Mouse (Mus musculus): ENCODE measurements around the gene Jkamp. TPM values are rescaled to one million over a fixed set of nuclear protein-coding genes. Genes with fewer than 3 reads are reported as not detected.
"Not testable (repeated sequence)": the region's sequence is repeated elsewhere in the genome, so short reads cannot be mapped to it uniquely, and the experiment has no call there.

Gene Jkamp
- 10 to 100 TPM; 28.2 to 34.6 TPM for total RNA-seq (2021)

DNA sequence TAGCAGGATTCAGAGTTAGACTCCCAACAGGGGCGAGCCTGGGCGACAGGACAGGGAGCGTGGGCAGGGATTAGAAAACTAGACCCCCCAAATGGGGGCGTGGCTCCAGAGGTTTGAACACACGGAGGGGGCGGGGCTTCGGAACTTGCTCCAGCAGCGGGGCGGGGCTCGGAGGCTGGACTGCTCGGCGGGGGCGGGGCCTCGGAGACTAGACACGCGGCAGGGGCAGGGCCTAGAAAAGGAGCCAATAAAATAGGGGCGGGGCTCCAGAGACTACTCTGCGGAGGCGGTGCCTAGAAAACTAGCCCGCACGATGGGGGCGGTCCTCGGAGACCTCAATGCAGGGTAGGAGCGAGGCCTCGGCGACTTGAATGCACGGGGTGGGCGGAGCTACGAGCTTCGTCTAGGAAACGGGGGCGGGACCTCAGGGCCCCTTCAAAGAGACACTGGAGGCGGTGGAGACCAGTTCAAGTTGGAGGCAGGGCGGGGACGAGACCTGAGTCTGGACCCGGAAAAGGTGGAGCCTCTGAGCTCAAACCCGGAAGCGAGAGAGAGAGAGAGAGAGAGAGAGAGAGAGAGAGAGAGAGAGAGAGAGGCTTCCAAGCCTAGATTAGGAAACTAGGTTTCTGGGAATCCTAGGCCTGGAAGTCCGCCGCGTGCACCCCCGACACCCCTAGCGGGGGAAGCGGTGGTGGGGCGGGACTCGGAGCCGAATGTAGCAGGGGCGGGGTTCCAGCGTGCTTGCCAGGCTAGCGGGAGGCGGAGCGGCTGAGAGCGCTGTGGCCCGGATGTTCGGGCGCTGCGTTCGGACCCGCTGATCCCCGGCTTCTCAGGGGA is at the start of gene Jkamp, which contains the start of gene L3hypdh:
Gene Jkamp, plus strand, starts transcription at position 261 of the 837 bp plus-strand sequence.
Gene L3hypdh, minus strand, starts transcription at position 111 of the 837 bp plus-strand sequence.
- peak; percentile 100 for DNase-seq
- intact Hi-C loops (cut with DNase I), result no loop called here

GRCm38 (mm10) chr12:72036097-72036661 is 49.2 kb upstream of the Jkamp start:
- no peak for DNase-seq
- intact Hi-C loops (cut with DNase I), result no loop called here

- DNase-seq, result no peak
- intact Hi-C loops (cut with DNase I), result no loop called here
These were observed 48.3 kb upstream of the Jkamp start for GRCm38 (mm10) chr12:72037049-72037448.

- intact Hi-C loops (cut with DNase I), result no loop called here
These were observed 46.5 kb upstream of the Jkamp start for GRCm38 (mm10) chr12:72038866-72039265.

DNA sequence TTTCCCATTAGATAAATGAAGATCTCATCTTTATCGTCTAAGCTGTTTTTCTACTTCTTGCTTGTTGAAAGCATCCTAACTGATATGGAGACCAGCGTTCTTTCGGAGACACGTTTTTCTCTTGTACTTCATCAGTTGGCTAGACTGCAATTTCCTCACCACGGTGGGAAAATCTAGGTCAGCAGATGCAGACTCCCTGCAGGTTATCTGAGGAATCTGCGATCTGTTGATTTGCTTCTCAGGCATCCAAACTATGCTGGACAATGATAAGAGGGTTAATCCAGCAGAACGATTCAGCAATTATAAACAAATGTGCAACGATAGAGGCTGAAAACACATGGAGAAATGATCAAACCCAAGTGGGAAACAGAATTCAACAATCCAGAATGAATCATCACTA is 45.9 kb upstream of the Jkamp start:
- intact Hi-C loops (cut with DNase I), result no loop called here
- no peak for DNase-seq

More at GRCm38 (mm10) chr12:72038866-72039265, 46.5 kb upstream of the Jkamp start:
- DNase-seq, result no peak

DNA sequence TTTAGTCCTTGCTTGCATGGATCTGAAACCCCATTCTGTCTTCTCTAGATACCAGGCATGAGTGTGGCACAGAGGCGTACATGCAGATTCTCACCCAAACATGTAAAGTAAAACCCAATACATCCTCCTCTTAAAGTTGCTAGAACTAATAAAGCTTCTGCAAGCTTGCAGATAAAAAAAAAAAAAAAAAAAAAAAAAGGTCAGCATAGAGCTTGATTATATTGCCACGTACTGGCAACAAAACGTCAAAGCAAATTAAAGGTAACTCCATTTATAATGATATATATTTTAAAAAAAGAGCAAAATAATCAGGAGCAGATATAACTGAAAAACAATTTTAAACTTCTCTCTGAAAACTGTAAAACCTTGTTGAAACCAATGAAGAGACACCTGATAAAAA is 44.2 kb upstream of the Jkamp start:
- no peak for DNase-seq
- intact Hi-C loops (cut with DNase I), result no loop called here

DNA sequence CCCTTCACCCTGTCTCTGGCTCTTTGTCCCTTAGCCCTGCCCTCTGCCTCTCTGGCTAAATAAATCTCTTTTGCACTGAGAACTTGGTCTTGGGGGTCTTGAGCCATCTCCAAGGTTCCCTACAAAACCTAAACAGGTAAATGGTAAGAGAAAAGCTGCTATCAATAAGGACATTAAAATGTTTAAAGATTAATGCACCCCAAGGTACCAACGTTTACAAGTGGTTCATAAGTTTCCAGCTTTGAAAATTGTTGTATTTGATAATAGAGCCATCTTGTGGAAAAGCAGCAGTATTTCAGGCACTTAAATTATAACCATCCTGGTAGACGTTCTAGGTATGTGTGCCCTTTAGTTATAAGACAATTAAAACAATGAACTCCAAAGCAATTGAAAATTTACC is 37.9 kb upstream of the Jkamp start:
- peak in 1 of 2 experiments; percentile 23 for DNase-seq
- intact Hi-C loops (cut with DNase I), result loop anchor here (1.0 to 5.0 kb wide), 3 partner anchors 65 to 279 kb away; partner anchors contain the start of gene Daam1

DNA sequence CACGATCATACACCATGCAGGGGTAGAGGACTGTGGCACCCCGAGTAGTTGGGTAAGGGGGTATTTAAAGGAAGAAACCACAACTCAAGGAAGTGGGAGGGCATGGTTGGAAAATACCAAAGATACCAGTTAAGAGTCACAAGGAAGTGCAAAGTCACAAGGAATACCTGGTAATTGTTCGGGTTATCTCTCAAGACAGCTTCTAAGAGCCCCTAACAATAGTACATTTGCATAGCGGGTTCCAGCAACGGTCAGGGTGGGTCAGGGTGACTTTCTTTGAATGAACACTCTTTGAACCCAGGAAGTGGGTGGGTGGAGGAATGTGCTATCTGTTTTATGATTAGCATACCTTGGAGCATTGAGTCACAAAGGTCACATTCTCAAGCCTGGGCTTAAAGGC is 35.2 kb upstream of the Jkamp start:
- intact Hi-C loops (cut with DNase I), result not testable (repeated sequence)

GRCm38 (mm10) chr12:72050821-72051220 is 34.6 kb upstream of the Jkamp start:
- intact Hi-C loops (cut with DNase I), result no loop called here
- DNase-seq, result no peak

More for the DNA sequence above, 35.2 kb upstream of the Jkamp start:
- not testable (repeated sequence) for DNase-seq

- intact Hi-C loops (cut with DNase I), result no loop called here
- DNase-seq, result no peak
These were observed 32.8 kb upstream of the Jkamp start for GRCm38 (mm10) chr12:72052571-72052970.

DNA sequence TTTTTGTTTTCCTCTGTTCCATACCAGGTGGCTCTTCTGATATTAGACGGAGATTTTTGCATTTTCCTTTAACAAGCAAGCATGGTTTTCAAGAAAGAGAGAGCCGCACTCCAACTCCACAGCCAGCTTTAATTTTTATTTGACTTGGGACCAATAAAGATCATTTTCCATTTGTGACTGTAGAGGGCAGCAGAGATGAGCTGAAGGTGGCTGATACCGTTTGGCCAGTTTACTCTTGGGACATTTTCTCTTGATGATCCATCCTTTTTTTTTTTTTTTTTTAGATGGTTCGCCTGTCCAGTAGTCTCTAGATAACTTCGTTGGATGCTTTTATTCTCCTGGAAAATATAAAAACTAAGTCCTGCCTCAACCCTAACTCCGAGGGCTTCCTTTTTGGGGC is 32.1 kb upstream of the Jkamp start:
- intact Hi-C loops (cut with DNase I), result no loop called here
- DNase-seq, result peak; percentile 30 to 50

- intact Hi-C loops (cut with DNase I), result no loop called here
- DNase-seq, result no peak
These were observed 31.5 kb upstream of the Jkamp start for GRCm38 (mm10) chr12:72053851-72054250.

DNA sequence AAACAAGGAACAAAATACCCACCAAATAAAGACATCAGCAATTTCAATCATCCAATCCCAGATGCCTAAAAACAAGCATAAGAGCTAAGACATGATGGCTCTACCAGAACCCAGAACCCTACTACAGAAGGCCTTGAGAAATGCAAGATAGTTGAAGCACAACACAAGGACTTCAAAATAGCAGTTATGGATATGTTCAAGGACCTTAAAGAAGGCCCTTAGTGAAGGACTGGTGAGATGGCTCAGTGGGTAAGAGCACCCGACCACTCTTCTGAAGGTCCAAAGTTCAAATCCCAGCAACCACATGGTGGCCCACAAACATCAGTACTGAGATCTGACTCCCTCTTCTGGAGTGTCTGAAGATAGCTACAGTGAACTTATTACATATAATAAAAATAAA is 27.6 kb upstream of the Jkamp start:
- intact Hi-C loops (cut with DNase I), result no loop called here
- DNase-seq, result no peak

GRCm38 (mm10) chr12:72069626-72070326 is 15.6 kb upstream of the Jkamp start:
- intact Hi-C loops (cut with DNase I), result no loop called here

DNA sequence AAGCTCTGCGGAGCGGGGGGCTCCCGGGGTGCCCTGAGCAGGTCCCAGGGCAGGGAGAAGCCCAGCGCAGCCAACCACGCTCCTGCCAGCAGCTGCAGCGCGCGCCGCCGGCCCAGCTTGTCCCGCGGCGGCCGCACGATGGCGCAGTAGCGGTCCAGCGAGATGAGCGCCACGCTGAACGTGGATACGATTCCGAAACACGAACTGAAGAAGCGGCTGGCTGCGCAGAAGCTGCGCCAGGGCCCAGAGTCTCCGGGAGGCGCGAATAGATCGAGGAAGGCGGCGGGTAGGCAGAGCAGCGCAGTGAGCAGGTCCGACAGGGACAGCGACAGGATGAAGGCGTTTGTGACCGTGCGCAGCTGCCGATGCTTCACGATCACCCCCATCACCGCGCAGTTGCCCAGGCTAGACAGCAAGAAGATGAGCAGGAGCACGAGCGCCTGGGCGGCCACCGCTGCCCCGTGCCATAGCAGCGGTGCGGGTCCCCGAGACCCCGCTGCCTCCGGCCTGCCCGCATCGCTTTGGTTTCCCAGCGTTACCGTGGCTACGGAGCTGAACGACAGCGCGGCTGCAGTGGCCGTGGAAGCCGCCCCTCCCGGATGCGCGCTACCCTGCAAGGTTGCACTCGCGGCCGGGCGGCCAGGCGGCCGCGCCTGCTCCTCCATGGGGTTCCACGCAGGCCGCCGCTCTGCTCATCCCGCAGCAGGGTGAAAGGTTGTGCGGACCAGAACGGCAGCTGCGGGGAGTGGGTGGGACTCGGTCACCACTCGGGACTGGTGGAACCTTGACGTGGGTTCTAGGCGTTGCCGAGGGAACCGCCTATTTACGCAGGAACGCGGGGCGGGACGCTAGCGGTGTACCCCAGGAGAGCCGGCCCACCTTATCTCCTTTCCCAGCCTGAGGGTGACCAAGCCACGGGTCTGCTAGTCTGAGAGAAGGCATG is 14.8 kb upstream of the Jkamp start, which contains the start of gene Gpr135:
Gene Gpr135, minus strand, starts transcription at position 799 of the 943 bp plus-strand sequence.
- intact Hi-C loops (cut with DNase I), result no loop called here
- DNase-seq, result peak; percentile 88 to 89

More at GRCm38 (mm10) chr12:72069626-72070326, 15.6 kb upstream of the Jkamp start:
- no peak for DNase-seq

DNA sequence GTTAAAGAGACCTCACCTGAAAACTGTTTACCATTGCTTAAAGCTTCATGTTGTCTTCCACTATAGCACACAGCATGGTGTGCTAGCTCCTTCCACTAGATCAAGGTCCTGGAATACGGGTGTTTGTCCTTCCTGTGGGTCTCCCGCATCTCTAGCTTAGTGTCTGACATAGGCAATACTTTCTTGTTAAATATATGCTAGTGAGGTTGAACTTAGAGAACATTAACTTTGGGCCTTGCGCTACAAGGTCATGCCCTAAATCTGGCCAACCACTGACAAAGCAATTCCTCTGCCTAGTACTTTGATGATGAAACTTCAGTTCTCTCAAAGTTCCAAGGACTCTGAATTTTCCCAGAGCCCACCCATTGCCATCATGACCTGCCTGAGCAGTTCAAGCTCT is 7.1 kb upstream of the Jkamp start:
- no peak for DNase-seq
- intact Hi-C loops (cut with DNase I), result no loop called here

DNA sequence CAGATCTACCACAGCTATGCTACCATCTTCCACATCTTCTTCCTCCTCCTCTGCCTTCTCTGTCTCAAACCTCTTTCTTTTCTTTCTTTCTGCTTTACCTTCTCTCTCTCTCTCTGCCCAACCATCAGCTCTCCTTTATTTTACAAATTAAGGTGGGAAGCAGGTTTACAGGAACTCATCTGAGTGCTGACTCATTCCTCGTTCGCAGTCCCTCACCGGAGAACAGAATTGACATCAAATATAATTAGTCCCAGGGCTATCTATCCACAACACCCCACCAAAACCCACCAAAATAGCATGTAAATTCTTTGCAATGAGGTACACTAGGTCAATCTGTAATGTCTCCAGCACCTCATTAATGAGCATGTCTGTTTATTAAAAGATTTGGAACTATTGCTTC is 3.4 kb upstream of the Jkamp start:
- intact Hi-C loops (cut with DNase I), result no loop called here
- DNase-seq, result no peak

DNA sequence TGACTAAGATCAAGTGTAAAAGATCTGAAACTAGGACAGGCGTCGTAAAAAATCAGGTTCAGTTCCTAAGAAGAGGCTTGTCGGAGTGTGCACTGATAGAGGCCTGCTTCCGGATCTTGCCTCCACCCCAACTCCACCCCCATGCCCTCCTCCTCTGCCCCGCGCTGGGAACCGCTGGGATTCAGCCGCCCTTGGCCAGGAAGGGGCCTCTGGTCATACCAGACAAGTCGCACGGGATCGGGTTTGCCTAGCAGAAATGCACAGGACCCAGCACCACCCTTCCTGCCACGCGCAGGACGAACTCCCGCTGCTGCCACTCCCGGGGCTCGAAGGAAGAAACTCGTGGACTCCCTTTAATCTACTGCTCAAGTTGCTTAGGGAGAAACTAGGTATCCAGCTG is 3.0 kb upstream of the Jkamp start:
- intact Hi-C loops (cut with DNase I), result no loop called here
- peak; percentile 7 to 23 for DNase-seq

- intact Hi-C loops (cut with DNase I), result no loop called here
- no peak for DNase-seq
These were observed 2.1 kb upstream of the Jkamp start for GRCm38 (mm10) chr12:72083265-72083664.
